Mouse (Mus musculus) cerebellum, adult 2 months (tissue): Measurements from ENCODE around the gene Prkag2.

Experiments used
- CTCF ChIP-seq: fragments of 200-500 bp; IDR thresholded peaks from 2 replicates; pipeline ENCODE4 v1.5.1; 2011; ENCODE audit warnings: low read depth, mild to moderate bottlenecking, control low read depth, low read length, moderate library complexity, borderline replicate concordance; ENCODE audit not compliant: insufficient read depth
- POLR2A ChIP-seq: fragments of 200-500 bp; IDR thresholded peaks from 2 replicates; pipeline ENCODE4 v1.6.1; 2011; ENCODE audit warnings: low read length, control low read depth, borderline replicate concordance; ENCODE audit not compliant: insufficient read depth

DNA sequence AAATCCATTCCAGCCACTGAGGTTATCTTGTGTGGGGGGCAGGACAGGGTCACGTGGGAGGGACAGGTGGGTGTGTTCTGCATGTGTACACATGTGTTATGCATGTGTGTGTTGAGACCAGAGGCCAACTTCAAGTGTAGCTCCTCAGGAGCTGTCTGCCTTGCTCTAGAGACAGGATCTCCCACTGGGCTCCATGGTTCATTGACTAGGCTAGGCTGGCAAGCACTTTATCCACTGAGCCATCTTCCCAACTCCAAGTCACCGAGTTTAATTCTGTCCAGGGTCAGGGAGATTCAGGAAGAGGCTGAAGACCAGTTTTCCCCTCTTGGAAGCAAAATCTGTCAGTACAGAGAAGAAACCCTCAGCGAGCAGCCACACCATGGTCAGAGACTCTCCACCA, 19.4 kb downstream of the Prkag2 start:
- TF ChIP-seq CTCF (no peak), POLR2A (no peak)
